Mouse (Mus musculus) adrenal gland, postnatal 14 days (tissue): Measurements from ENCODE around the gene Ssbp3. TPM values are rescaled to one million over a fixed set of nuclear protein-coding genes. Genes with fewer than 3 reads are reported as not detected.

ENCODE experiments used
- DNase-seq: peaks from one replicate; pipeline ENCODE4 v3.0.0; 2021; ENCODE audit warnings: mixed read lengths
- total RNA-seq: library from RNA; stranded (reverse); gene quantifications from 2 replicates; pipeline ENCODE4 v1.2.3, GENCODE M21; 2021

The Ssbp3 gene
- total RNA-seq, 1 experiment from 2014 or later = 60.6 TPM

GRCm38 (mm10) chr4:107096841-107097373, 186.4 kb downstream of the Ssbp3 start, which contains the start of gene Cdcp2:
Gene Cdcp2, plus strand, starts transcription at chr4:107096891.
- DNase-seq = no peak

- DNase-seq = peak; percentile 57
These were observed 187.4 kb downstream of the Ssbp3 start for GRCm38 (mm10) chr4:107097871-107098270.

- no peak for DNase-seq
These were observed 187.9 kb downstream of the Ssbp3 start for GRCm38 (mm10) chr4:107098375-107098774.

GRCm38 (mm10) chr4:107098791-107099525, 188.5 kb downstream of the Ssbp3 start:
- no peak for DNase-seq

Other genes with a start within 250 kb of the Ssbp3 start
- gene Ttc4, start 231.8 kb upstream of the Ssbp3 start, total RNA-seq = 26.0 and 30.3 TPM in 2 replicates
- 0.41 and 2.9 TPM in 2 replicates for gene Mroh7, start 179.8 kb upstream of the Ssbp3 start, total RNA-seq
- 0.26 TPM in 1 of 2 replicates, not detected in the other for gene Fam151a, start 176.8 kb upstream of the Ssbp3 start, total RNA-seq
- gene Acot11, start 105.7 kb upstream of the Ssbp3 start, total RNA-seq = 55.2 and 61.6 TPM in 2 replicates
- gene Mrpl37, start 156.2 kb downstream of the Ssbp3 start, total RNA-seq = 98.8 and 100 TPM in 2 replicates
- gene Cyb5rl, start 156.3 kb downstream of the Ssbp3 start, total RNA-seq = 17.0 and 20.1 TPM in 2 replicates
- not detected in 2 replicates for gene Cdcp2, start 186.2 kb downstream of the Ssbp3 start, total RNA-seq